Mouse (Mus musculus) ES-E14 (cell line): ENCODE measurements around the gene Nsg1. TPM values are rescaled to one million over a fixed set of nuclear protein-coding genes. Genes with fewer than 3 reads are reported as not detected.
A peak's percentile ranks its signal among the peaks of the same experiment; 100 is the strongest.

Experiments used
- DNase-seq: peaks from one replicate; pipeline ENCODE4 v3.0.0-alpha.2; 2013; ENCODE audit warnings: low read depth, low spot score
- H3K27ac ChIP-seq: 2 replicates; pipeline ENCODE4 v1.5.1; 2012; ENCODE audit warnings: low read depth, mild to moderate bottlenecking, low read length, moderate library complexity, mixed read lengths; ENCODE audit not compliant: poor library complexity, insufficient read depth, severe bottlenecking
- H3K36me3 ChIP-seq: 2 replicates; pipeline ENCODE4 v1.6.1; 2012; ENCODE audit warnings: mild to moderate bottlenecking, low read length, moderate library complexity, mixed read lengths; ENCODE audit not compliant: control insufficient read depth, poor library complexity, insufficient read depth, severe bottlenecking
- H3K4me1 ChIP-seq, 2 experiments: fragments of 150-350 bp in 1 of 2; sonication (generic) in 1 of 2; 2 replicates each; pipeline ENCODE4 v1.6.1; 2012; ENCODE audit warnings: low read length in 2 of 2, mild to moderate bottlenecking in 1 of 2, mixed read lengths in 1 of 2; ENCODE audit not compliant: control insufficient read depth in 2 of 2, insufficient read depth in 2 of 2, poor library complexity in 1 of 2
- H3K4me3 ChIP-seq, 2 experiments: fragments of 150-350 bp in 1 of 2; sonication (generic) in 1 of 2; 2 replicates each; pipeline ENCODE4 v1.5.1; 2012; ENCODE audit warnings: low read length in 2 of 2, low read depth in 1 of 2, mild to moderate bottlenecking in 1 of 2, mixed read lengths in 1 of 2; ENCODE audit not compliant: insufficient read depth in 1 of 2, poor library complexity in 1 of 2, severe bottlenecking in 1 of 2
- H3K9ac ChIP-seq: 2 replicates; pipeline ENCODE4 v1.6.1; 2012; ENCODE audit warnings: low read depth, mild to moderate bottlenecking, low read length, mixed read lengths; ENCODE audit not compliant: poor library complexity, insufficient read depth, severe bottlenecking
- H3K9me3 ChIP-seq: fragments of 150-350 bp; sonication (generic); 2 replicates; pipeline ENCODE4 v1.6.1; 2012; ENCODE audit warnings: low read depth, mild to moderate bottlenecking, low read length; ENCODE audit not compliant: control insufficient read depth, insufficient read depth
- CHD2 ChIP-seq: IDR thresholded peaks from 2 replicates; pipeline ENCODE4 v1.6.1; 2014; ENCODE audit warnings: mild to moderate bottlenecking, low read depth, low read length, inconsistent platforms
- HCFC1 ChIP-seq: IDR thresholded peaks from 2 replicates; pipeline ENCODE4 v1.6.1; 2012; ENCODE audit warnings: low read length, inconsistent platforms, borderline replicate concordance; ENCODE audit not compliant: insufficient read depth
- MAFK ChIP-seq: IDR thresholded peaks from 2 replicates; pipeline ENCODE4 v1.6.1; 2014; ENCODE audit warnings: mild to moderate bottlenecking, low read depth, low read length, inconsistent platforms; ENCODE audit not compliant: insufficient read depth
- ZC3H11A ChIP-seq: IDR thresholded peaks from 2 replicates; pipeline ENCODE4 v1.6.1; 2012; ENCODE audit warnings: low read depth, mild to moderate bottlenecking, inconsistent platforms, low read length, borderline replicate concordance
- ZNF384 ChIP-seq: IDR thresholded peaks from 2 replicates; pipeline ENCODE4 v1.6.1; 2012; ENCODE audit warnings: low read depth, low read length, inconsistent platforms
- in situ Hi-C, 2 experiments: fragments of 600-800 bp; cut with MboI; formaldehyde crosslinking; loops; one replicate each; pipeline ENCODE4 v1.15.1; 2025; ENCODE audit warnings: low sequenced_read_pairs in 2 of 2, inconsistent platforms in 1 of 2; ENCODE audit not compliant: unreplicated experiment in 2 of 2
- total RNA-seq: library from RNA; depleted of rRNA; stranded (reverse); fragments of 300-350 nt; gene quantifications from 2 replicates; pipeline ENCODE4 v1.2.3, GENCODE M21; 2012; rRNA removed

Nsg1 gene
- total RNA-seq, result 2.9 and 5.0 TPM in 2 replicates

DNA sequence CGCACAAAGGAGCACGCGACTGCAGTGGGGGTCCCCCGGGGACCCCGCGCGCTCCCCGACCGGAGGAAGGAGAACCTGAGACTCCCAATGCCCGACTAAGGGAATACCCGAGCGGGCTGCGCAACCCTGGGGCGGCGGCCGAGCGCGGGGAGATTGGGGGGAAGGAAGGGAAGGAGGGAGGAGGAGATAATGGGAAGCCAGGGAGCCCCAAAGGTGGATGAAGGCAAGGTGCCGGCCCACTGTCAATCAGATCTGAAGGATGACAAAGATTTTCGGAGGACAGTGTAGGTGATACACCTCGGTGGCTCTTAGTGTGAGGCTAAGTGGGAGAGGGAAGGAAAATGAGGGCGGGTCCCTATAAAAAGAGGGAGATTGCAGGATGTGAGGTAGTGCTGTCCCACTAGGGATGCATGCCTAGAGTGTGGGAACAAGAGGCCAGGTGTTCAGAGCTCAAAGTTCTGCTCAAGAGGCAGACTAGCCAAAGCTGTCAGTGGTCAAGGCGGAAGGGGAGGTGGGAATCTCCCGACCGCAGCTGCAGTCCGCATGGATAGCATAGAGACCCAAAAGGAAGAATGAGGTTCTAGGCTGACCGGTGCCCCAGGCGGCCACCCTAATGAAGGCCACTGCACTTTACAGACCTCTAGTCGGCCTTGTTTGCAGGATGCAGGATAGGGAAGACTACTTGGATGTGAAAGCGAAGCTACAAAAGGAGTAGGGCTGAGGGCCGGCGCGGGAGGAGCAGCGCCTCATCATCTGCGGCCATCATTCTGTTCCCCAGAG is at the start of gene Nsg1:
Gene Nsg1, minus strand, starts transcription at position 274 of the 780 bp plus-strand sequence.
- no peak for DNase-seq
- in situ Hi-C loops, result no loop called here
- H3K36me3 ChIP-seq, result no peaks in the 10 kb centered on the region
- no peaks in the 10 kb centered on the region for H3K9me3 ChIP-seq
- H3K9ac ChIP-seq, result peak within 1 kb of the TSS; percentile 76
- H3K4me3 ChIP-seq, result peak within 1 kb of the TSS; percentile 49 to 75
- H3K4me1 ChIP-seq, result no peaks in the 10 kb centered on the region; a peak in 1 of 4 replicates
- no peak for TF ChIP-seq HCFC1
- no peak for TF ChIP-seq ZC3H11A
- no peak for TF ChIP-seq ZNF384
- no peak for TF ChIP-seq MAFK
- no peak for TF ChIP-seq CHD2
- no peak within 1 kb of the TSS for H3K27ac ChIP-seq

- Histone ChIP-seq H3K27ac (no peak overlapping the region), H3K9me3 (no peaks in the 10 kb centered on the region), H3K36me3 (peaks cover 20% of the 10 kb centered on the region; the same call in 1 of the 2 replicates), H3K9ac (no peak overlapping the region), H3K4me3 (no peak overlapping the region), H3K4me1 (peaks cover 0 to 2% of the 10 kb centered on the region in 2 experiments; a peak in 1 of 4 replicates)
- TF ChIP-seq MAFK (no peak), ZC3H11A (no peak), ZNF384 (no peak), CHD2 (no peak), HCFC1 (no peak)
- in situ Hi-C loops, result no loop called here
- no peak for DNase-seq
Measured at GRCm38 (mm10) chr5:38208985-38209384, 49.3 kb upstream of the Nsg1 start.

DNA sequence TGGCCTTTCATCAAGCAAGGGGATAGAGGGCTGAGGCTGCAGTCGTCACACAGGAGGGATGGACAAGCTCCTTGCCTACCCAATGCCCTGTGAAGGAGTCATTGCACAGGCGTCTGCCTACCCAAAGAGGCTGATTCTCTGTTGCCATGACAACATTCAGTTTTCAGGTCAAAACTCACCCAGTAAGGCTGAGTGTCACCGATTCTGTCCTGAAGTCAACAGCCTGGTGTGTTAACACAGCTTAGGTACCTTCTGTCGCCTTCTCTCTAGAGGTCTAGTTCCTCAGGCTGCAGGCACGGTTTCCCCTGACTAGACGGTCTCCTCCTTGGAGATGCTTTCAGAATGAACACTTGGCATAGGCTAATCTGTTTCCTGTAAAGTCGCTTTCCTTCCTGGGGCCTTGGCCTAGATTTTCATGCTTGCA is 45.6 kb upstream of the Nsg1 start:
- no peak overlapping the region for H3K9ac ChIP-seq
- TF ChIP-seq CHD2, result no peak
- no peak for TF ChIP-seq MAFK
- no peak for TF ChIP-seq HCFC1
- TF ChIP-seq ZNF384, result no peak
- no peak for TF ChIP-seq ZC3H11A
- peaks cover 25% of the 10 kb centered on the region; the same call in 1 of the 2 replicates for H3K36me3 ChIP-seq
- no peaks in the 10 kb centered on the region for H3K9me3 ChIP-seq
- H3K27ac ChIP-seq, result no peak overlapping the region
- no peak for DNase-seq
- in situ Hi-C loops, result no loop called here
- peaks cover 0 to 2% of the 10 kb centered on the region in 2 experiments; a peak in 1 of 4 replicates for H3K4me1 ChIP-seq
- H3K4me3 ChIP-seq, result no peak overlapping the region

DNA sequence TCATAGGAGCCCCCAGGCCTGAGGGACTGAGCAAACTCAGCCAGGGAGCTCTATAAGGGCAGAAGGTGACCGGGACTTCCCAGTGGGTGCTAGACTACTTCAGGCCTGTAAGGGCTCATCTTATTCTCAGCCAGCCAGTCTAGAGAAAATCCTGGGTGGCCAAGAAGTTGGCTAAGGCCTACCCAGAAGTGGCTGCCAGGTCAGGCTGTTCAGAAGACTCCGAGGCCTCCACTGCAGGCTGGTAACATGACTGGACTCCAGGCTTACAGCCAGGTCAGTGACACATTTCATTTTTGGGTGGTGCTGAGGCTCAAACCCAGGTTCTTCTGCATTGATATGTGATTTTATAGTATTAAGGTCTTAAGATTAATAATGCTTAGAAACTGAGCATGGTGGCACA is 40.0 kb upstream of the Nsg1 start:
- in situ Hi-C loops, result no loop called here
- H3K27ac ChIP-seq, result no peak overlapping the region
- no peak for TF ChIP-seq MAFK
- TF ChIP-seq HCFC1, result no peak
- no peak for TF ChIP-seq ZNF384
- TF ChIP-seq ZC3H11A, result no peak
- TF ChIP-seq CHD2, result no peak
- no peaks in the 10 kb centered on the region for H3K9me3 ChIP-seq
- H3K4me1 ChIP-seq, result no peaks in the 10 kb centered on the region
- no peak overlapping the region for H3K4me3 ChIP-seq
- no peak overlapping the region for H3K9ac ChIP-seq
- DNase-seq, result no peak
- peaks cover 17% of the 10 kb centered on the region; the same call in 1 of the 2 replicates for H3K36me3 ChIP-seq

DNA sequence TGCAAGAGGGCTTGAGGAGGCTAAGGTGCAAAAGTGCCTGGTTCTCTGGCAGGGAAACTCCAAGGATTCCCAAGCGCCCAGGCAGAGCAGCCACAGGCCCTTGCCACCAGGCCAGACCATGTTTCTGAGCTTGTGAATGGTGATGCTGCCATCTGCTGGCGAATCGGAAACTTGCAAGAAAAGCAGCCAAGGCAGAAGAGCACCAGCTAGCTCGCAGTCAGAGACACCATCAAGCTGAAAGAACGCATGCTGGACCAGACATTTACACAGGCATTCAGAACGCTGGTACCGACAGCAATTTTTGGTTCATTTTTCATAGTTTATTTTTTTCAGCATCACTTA is 37.7 kb upstream of the Nsg1 start:
- DNase-seq, result peak; percentile 77
- H3K9ac ChIP-seq, result no peak overlapping the region
- in situ Hi-C loops, result no loop called here
- H3K27ac ChIP-seq, result no peak overlapping the region
- TF ChIP-seq HCFC1 (no peak), ZC3H11A (peak; percentile 57; the same call in 1 of the 2 replicates)
- peaks cover 9% of the 10 kb centered on the region; the same call in 1 of the 2 replicates for H3K36me3 ChIP-seq
- no peaks in the 10 kb centered on the region for H3K4me1 ChIP-seq
- H3K9me3 ChIP-seq, result no peaks in the 10 kb centered on the region
- H3K4me3 ChIP-seq, result no peak overlapping the region
